Mouse (Mus musculus) stomach, embryonic 15.5 days (tissue): ENCODE measurements around the gene Dgkd. TPM values are rescaled to one million over a fixed set of nuclear protein-coding genes. Genes with fewer than 3 reads are reported as not detected.

Source experiments
- ATAC-seq: fragments of 200-750 bp; cut with Nextera tagmentation; 2 replicates; pipeline ENCODE4 v1.8.0; 2017; ENCODE audit warnings: low read depth, moderate number of reproducible peaks, moderate TSS enrichment; ENCODE audit not compliant: insufficient read depth, low FRiP score
- H3K27ac ChIP-seq: fragments of 300-500 bp; sonication (generic); 2 replicates; pipeline ENCODE4 v1.5.1; 2015; ENCODE audit warnings: mild to moderate bottlenecking, inconsistent platforms
- H3K27me3 ChIP-seq: fragments of 300-500 bp; sonication (generic); replicated peaks from 2 replicates; pipeline ENCODE4 v1.6.1; 2015; ENCODE audit warnings: inconsistent platforms
- H3K36me3 ChIP-seq: fragments of 300-500 bp; sonication (generic); 2 replicates; pipeline ENCODE4 v1.6.1; 2015; ENCODE audit warnings: inconsistent platforms
- H3K4me1 ChIP-seq: fragments of 300-500 bp; sonication (generic); 2 replicates; pipeline ENCODE4 v1.6.1; 2015; ENCODE audit warnings: inconsistent platforms
- H3K4me2 ChIP-seq: fragments of 300-500 bp; sonication (generic); 2 replicates; pipeline ENCODE4 v1.6.1; 2015; ENCODE audit warnings: mild to moderate bottlenecking, inconsistent platforms
- H3K4me3 ChIP-seq: fragments of 300-500 bp; sonication (generic); replicated peaks from 2 replicates; pipeline ENCODE4 v1.5.1; 2015; ENCODE audit warnings: inconsistent platforms
- H3K9ac ChIP-seq: fragments of 300-500 bp; sonication (generic); 2 replicates; pipeline ENCODE4 v1.6.1; 2015; ENCODE audit warnings: inconsistent platforms
- H3K9me3 ChIP-seq: fragments of 300-500 bp; sonication (generic); 2 replicates; pipeline ENCODE4 v1.6.1; 2016; ENCODE audit warnings: inconsistent platforms
- WGBS: fragments of 180-500 bp; shearing (Covaris S2); methylation state at CpG from one replicate; pipeline ENCODE4 v1.1.7; 2015; 5-methylcytosine and 5-hydroxymethylcytosine counted together
- polyA plus RNA-seq: library from polyadenylated mRNA; unstranded; fragments of >200 nt; fragmentation: Nextera tagmentation; extraction: Ambion mirVana; gene quantifications from 2 replicates; pipeline ENCODE4 v1.2.1, GENCODE M21; 2015

The Dgkd gene
- polyA plus RNA-seq, 1 experiment from 2014 or later = 25.5 TPM

- H3K4me1 ChIP-seq = 0 out of 2 replicates have a peak, but pooled peaks cover 6% of the 10 kb centered on the region
- no peak overlapping the region for H3K4me2 ChIP-seq
- no peaks in the 10 kb centered on the region for H3K27me3 ChIP-seq
- no peak for ATAC-seq
- H3K36me3 ChIP-seq = no peaks in the 10 kb centered on the region
- H3K9me3 ChIP-seq = no peaks in the 10 kb centered on the region
- 92% methylated on average over 4 of the region's 4 CpGs for WGBS
- no peak overlapping the region for H3K4me3 ChIP-seq
- H3K9ac ChIP-seq = no peak overlapping the region
- no peak overlapping the region for H3K27ac ChIP-seq
These were observed 40.3 kb downstream of the Dgkd start for GRCm38 (mm10) chr1:87893414-87893813.

- H3K9ac ChIP-seq = no peak overlapping the region
- no peak overlapping the region for H3K4me2 ChIP-seq
- no peak overlapping the region for H3K4me3 ChIP-seq
- no peaks in the 10 kb centered on the region for H3K27me3 ChIP-seq
- no peak for ATAC-seq
- H3K4me1 ChIP-seq = 0 out of 2 replicates have a peak, but pooled peaks cover 4% of the 10 kb centered on the region
- no peaks in the 10 kb centered on the region for H3K36me3 ChIP-seq
- H3K27ac ChIP-seq = no peak overlapping the region
- WGBS = 85% methylated on average over 2 of the region's 2 CpGs
- H3K9me3 ChIP-seq = no peaks in the 10 kb centered on the region
These were observed 43.8 kb downstream of the Dgkd start for GRCm38 (mm10) chr1:87896921-87897320.

GRCm38 (mm10) chr1:87899701-87900100 is 46.6 kb downstream of the Dgkd start:
- H3K9me3 ChIP-seq = no peaks in the 10 kb centered on the region
- no peak overlapping the region for H3K27ac ChIP-seq
- no peak overlapping the region for H3K4me2 ChIP-seq
- no peaks in the 10 kb centered on the region for H3K27me3 ChIP-seq
- no peak overlapping the region for H3K4me3 ChIP-seq
- H3K4me1 ChIP-seq = 0 out of 2 replicates have a peak, but pooled peaks cover 4% of the 10 kb centered on the region
- no peak for ATAC-seq
- H3K9ac ChIP-seq = no peak overlapping the region
- 75% methylated on average over 2 of the region's 2 CpGs for whole genome bisulfite sequencing
- no peaks in the 10 kb centered on the region for H3K36me3 ChIP-seq

DNA sequence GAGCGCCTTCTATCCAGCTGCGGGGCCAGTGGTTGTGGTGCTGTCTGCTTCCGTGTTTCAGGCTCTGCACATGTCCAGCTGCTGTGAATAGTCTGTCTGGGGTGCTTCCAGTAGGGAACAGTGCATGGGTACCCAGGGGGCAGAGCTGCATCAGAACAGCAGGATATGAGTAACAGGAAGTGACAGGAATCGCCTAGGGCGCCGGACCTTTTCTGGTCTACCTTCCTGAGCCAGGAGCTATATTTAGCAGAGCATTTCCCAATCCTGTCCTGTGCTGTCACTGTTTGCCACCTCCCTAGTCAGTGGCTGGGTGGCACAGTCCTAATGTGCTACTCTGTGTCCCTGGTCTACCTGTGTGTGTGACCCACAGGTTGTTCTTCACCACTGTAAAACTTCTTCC is 47.9 kb downstream of the Dgkd start:
- peak; percentile 63; the same call in 1 of the 2 replicates for ATAC-seq
- Histone ChIP-seq H3K4me1 (0 out of 2 replicates have a peak, but pooled peaks cover 4% of the 10 kb centered on the region), H3K9me3 (no peaks in the 10 kb centered on the region), H3K27ac (no peak overlapping the region), H3K4me2 (no peak overlapping the region), H3K9ac (no peak overlapping the region), H3K36me3 (no peaks in the 10 kb centered on the region), H3K27me3 (no peaks in the 10 kb centered on the region), H3K4me3 (no peak overlapping the region)
- 77% methylated on average over 6 of the region's 6 CpGs for WGBS

DNA sequence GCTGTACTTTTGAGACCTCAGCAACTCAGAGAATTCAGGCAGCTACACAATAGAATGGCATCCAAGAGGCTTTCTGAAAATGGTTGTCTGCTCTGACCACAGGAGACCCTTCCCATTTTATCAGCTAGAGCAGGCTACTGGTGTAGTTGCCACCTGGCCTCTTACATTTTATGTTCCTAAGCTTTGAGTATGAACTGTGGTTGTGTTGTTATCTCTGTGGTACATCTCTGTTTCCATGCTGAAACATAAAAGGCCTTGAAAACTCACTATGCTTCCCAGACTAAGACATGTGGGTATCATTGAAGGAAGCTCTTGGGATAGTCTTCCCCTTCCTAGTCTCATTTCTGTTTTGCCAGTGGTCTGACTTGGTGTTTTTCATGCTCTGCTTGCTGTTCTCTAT is 49.1 kb downstream of the Dgkd start:
- no peaks in the 10 kb centered on the region for H3K9me3 ChIP-seq
- no peak overlapping the region for H3K4me3 ChIP-seq
- H3K36me3 ChIP-seq = no peaks in the 10 kb centered on the region
- H3K4me1 ChIP-seq = 0 out of 2 replicates have a peak, but pooled peaks cover 4% of the 10 kb centered on the region
- H3K4me2 ChIP-seq = no peak overlapping the region
- no peaks in the 10 kb centered on the region for H3K27me3 ChIP-seq
- no peak overlapping the region for H3K27ac ChIP-seq
- ATAC-seq = no peak
- H3K9ac ChIP-seq = no peak overlapping the region

DNA sequence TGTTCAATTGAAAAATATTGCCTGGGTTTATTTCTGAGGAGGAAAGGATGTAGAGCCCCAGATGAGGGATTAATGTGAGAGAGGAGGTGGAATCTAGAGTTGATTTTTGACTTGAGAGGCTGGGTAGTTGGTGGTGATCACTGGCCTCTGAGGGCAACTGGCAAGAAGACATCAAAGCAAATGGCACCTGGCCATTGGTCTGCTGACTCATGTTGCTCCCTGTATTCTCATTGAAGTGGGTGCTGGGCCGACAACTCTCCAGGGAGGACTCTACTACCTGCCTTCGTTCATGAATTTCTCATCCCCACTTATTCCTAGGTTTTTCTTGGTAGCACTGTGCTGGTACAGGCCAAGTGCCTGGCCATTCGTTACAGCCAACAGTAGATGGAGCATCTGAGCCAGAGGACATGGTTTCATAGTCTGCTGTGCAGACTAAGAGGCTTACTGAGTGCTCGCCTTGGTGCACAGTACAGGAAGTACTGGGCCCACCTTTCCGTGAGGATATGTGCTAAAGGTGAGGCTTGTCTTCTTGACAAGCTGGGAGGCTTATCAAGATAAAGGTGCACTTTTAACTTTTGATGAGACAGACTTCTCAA is 53.4 kb downstream of the Dgkd start:
- Histone ChIP-seq H3K27ac (no peak overlapping the region), H3K4me2 (no peak overlapping the region), H3K9ac (no peak overlapping the region), H3K36me3 (no peaks in the 10 kb centered on the region), H3K4me1 (0 out of 2 replicates have a peak, but pooled peaks cover 7% of the 10 kb centered on the region), H3K27me3 (no peaks in the 10 kb centered on the region), H3K9me3 (no peaks in the 10 kb centered on the region), H3K4me3 (no peak overlapping the region)
- WGBS = 83% methylated on average over 5 of the region's 5 CpGs
- no peak for ATAC-seq

DNA sequence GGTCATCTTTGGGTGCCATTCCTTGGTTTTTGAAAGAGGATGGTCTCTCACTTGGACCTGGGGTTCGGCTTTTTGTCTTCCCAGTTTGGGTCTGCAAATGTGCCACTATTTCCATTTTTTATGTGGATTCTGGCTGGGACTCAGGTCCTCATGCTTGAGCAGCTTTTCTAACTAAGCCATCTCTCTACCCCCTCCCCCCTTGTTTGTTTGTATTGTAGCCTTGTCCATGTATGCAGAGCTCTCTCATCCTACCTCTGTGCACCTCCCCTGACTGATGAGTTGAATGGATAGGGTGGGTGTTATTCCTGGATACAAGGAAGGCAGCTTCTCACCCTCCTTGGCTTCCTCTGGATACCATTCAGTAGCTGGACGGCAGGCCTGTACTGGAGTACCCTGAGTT is 54.9 kb downstream of the Dgkd start:
- H3K4me1 ChIP-seq = 0 out of 2 replicates have a peak, but pooled peaks cover 9% of the 10 kb centered on the region
- H3K4me3 ChIP-seq = no peak overlapping the region
- H3K9ac ChIP-seq = no peak overlapping the region
- H3K36me3 ChIP-seq = no peaks in the 10 kb centered on the region
- no peaks in the 10 kb centered on the region for H3K9me3 ChIP-seq
- no peaks in the 10 kb centered on the region for H3K27me3 ChIP-seq
- H3K27ac ChIP-seq = no peak overlapping the region
- 87% methylated on average over 2 of the region's 2 CpGs for WGBS
- H3K4me2 ChIP-seq = no peak overlapping the region
- no peak for ATAC-seq

DNA sequence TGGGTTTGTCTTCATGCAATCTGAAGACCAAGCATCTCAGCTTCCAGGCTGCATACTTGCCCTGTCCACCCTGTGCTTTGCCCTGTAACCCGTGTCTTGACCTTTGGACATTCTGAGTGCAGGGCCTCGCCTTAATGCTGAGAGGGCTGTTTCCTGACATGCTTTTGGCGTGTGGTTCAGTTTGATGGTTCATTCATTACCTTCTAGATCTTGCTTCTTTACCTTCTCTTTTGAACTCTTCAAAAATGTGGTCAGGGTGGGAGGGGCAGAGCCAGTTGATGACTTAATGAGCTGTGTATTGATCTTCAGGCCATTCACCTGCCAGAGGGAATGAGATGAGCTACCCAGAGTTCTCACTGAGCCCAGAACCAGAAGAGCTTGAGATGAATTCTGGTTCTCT is 55.6 kb downstream of the Dgkd start:
- 0 out of 2 replicates have a peak, but pooled peaks cover 9% of the 10 kb centered on the region for H3K4me1 ChIP-seq
- H3K9ac ChIP-seq = no peak overlapping the region
- H3K36me3 ChIP-seq = no peaks in the 10 kb centered on the region
- H3K4me3 ChIP-seq = no peak overlapping the region
- no peaks in the 10 kb centered on the region for H3K9me3 ChIP-seq
- WGBS = 63% methylated on average over 3 of the region's 3 CpGs
- H3K27ac ChIP-seq = no peak overlapping the region
- no peak overlapping the region for H3K4me2 ChIP-seq
- no peak for ATAC-seq
- H3K27me3 ChIP-seq = no peaks in the 10 kb centered on the region

- Histone ChIP-seq H3K4me1 (0 out of 2 replicates have a peak, but pooled peaks cover 13% of the 10 kb centered on the region), H3K27ac (no peak overlapping the region), H3K36me3 (no peaks in the 10 kb centered on the region), H3K9me3 (no peaks in the 10 kb centered on the region), H3K9ac (no peak overlapping the region), H3K27me3 (no peaks in the 10 kb centered on the region), H3K4me2 (no peak overlapping the region), H3K4me3 (no peak overlapping the region)
- no peak for ATAC-seq
These were observed 56.5 kb downstream of the Dgkd start for GRCm38 (mm10) chr1:87909565-87909964.

- Histone ChIP-seq H3K4me1 (0 out of 2 replicates have a peak, but pooled peaks cover 13% of the 10 kb centered on the region), H3K27me3 (no peaks in the 10 kb centered on the region), H3K27ac (no peak overlapping the region), H3K4me3 (no peak overlapping the region), H3K9me3 (no peaks in the 10 kb centered on the region), H3K4me2 (no peak overlapping the region), H3K36me3 (no peaks in the 10 kb centered on the region), H3K9ac (no peak overlapping the region)
- 79% methylated on average over 1 of the region's 1 CpGs for WGBS
- ATAC-seq = no peak
These were observed 57.3 kb downstream of the Dgkd start for GRCm38 (mm10) chr1:87910428-87910827.

DNA sequence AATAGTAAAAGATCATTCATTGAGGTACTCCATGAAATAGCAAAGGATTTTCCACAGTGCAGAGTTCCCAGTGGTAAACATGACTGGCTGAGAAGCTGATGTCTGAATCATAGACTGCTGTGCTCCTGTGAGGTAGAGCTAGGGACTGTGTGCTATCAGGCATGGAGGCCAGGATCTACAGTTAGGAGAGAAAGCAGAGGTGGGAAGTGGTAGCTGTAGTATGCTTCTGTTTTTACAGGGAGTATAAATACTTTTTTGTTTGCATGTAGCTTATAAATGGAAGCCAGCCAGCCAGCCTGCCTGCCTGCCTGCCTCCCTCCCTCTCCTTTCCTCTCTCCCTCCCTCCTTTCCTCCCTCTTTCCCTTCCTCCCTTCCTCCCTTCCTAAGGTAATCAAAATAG is 60.3 kb downstream of the Dgkd start:
- ATAC-seq = no peak
- no peaks in the 10 kb centered on the region for H3K27me3 ChIP-seq
- H3K36me3 ChIP-seq = peaks cover 21% of the 10 kb centered on the region; the same call in 1 of the 2 replicates
- no peak overlapping the region for H3K9ac ChIP-seq
- H3K4me2 ChIP-seq = no peak overlapping the region
- no peak overlapping the region for H3K27ac ChIP-seq
- H3K9me3 ChIP-seq = no peaks in the 10 kb centered on the region
- no peak overlapping the region for H3K4me3 ChIP-seq
- H3K4me1 ChIP-seq = 0 out of 2 replicates have a peak, but pooled peaks cover 13% of the 10 kb centered on the region

- no peak overlapping the region for H3K4me2 ChIP-seq
- no peaks in the 10 kb centered on the region for H3K9me3 ChIP-seq
- H3K27ac ChIP-seq = no peak overlapping the region
- H3K4me1 ChIP-seq = 0 out of 2 replicates have a peak, but pooled peaks cover 7% of the 10 kb centered on the region
- WGBS = 92% methylated on average over 3 of the region's 3 CpGs
- no peak for ATAC-seq
- no peaks in the 10 kb centered on the region for H3K27me3 ChIP-seq
- no peak overlapping the region for H3K4me3 ChIP-seq
- H3K9ac ChIP-seq = no peak overlapping the region
- peaks cover 28% of the 10 kb centered on the region; the same call in 1 of the 2 replicates for H3K36me3 ChIP-seq
These were observed 64.3 kb downstream of the Dgkd start for GRCm38 (mm10) chr1:87917361-87917760.

- H3K9ac ChIP-seq = no peak overlapping the region
- H3K4me3 ChIP-seq = no peak overlapping the region
- 0 out of 2 replicates have a peak, but pooled peaks cover 5% of the 10 kb centered on the region for H3K4me1 ChIP-seq
- WGBS = 100% methylated on average over 2 of the region's 2 CpGs
- H3K36me3 ChIP-seq = peaks cover 28% of the 10 kb centered on the region; the same call in 1 of the 2 replicates
- no peak overlapping the region for H3K27ac ChIP-seq
- ATAC-seq = no peak
- no peaks in the 10 kb centered on the region for H3K27me3 ChIP-seq
- H3K4me2 ChIP-seq = no peak overlapping the region
- no peaks in the 10 kb centered on the region for H3K9me3 ChIP-seq
These were observed 65.0 kb downstream of the Dgkd start for GRCm38 (mm10) chr1:87918061-87918460.
